9 mouse cellular contexts compared by ENCODE assay signal in genomic region chr4:128706626-128707025, GRCm38 (mm10). TPM values are rescaled to one million over a fixed set of nuclear protein-coding genes. Genes with fewer than 3 reads are reported as not detected.
DNase-seq lines count a peak whose midpoint lies in the region; ATAC-seq and TF ChIP-seq lines count a peak whose summit lies in the region.
"Had no signal": no experiment of that assay in that cellular context is flagged by ENCODE, and none has a peak within 500 bp of the region (broad histone marks: within the 10 kb centered on the region; RNA-seq: fewer than 3 reads in every experiment).

No protein-coding gene starts in this region.

- no peak overlapping the region for H3K4me2 ChIP-seq in hindbrain, embryonic 15.5 days
- H3K4me2 ChIP-seq in hindbrain, embryonic 12.5 days (replicated peaks): no peak overlapping the region
- H3K4me2 ChIP-seq in heart, embryonic 15.5 days: 0 out of 2 replicates have a peak overlapping the region, but pooled peaks have one; percentile 3
- no peak overlapping the region for H3K4me2 ChIP-seq in lung, embryonic 14.5 days

- DNase-seq in ZHBTc4 (ENCODE audit: low read depth, low spot score): peak; percentile 72
- DNase-seq in lung, embryonic 14.5 days: peak; percentile 93
- no peak for DNase-seq in urinary bladder, postnatal 36 days (ENCODE audit: low spot score in 2 of 2)
- DNase-seq in gastrocnemius, adult 8-10 months (ENCODE audit: low spot score in 2 of 2): no peak

- ATAC-seq in hindbrain, embryonic 15.5 days (ENCODE audit: low FRiP score, low read depth): 0 out of 2 replicates have a peak, but pooled peaks have one; percentile 19
- ATAC-seq in hindbrain, embryonic 12.5 days (ENCODE audit: low FRiP score): no peak
- ATAC-seq in heart, embryonic 15.5 days (replicated peaks; ENCODE audit: insufficient number of reproducible peaks, insufficient read depth, low FRiP score, low read depth): peak; percentile 55
- ATAC-seq in lung, embryonic 14.5 days (ENCODE audit: insufficient read depth): peak; percentile 80
- no peak for ATAC-seq in frontal cortex, adult (ENCODE audit: low TSS enrichment)
- ATAC-seq: Patski had no signal

- H3K4me1 ChIP-seq in hindbrain, embryonic 15.5 days (replicated peaks): peaks cover 9% of the 10 kb centered on the region
- H3K4me1 ChIP-seq in hindbrain, embryonic 12.5 days: peaks cover 18% of the 10 kb centered on the region
- H3K4me1 ChIP-seq in heart, embryonic 15.5 days (replicated peaks): peaks cover 19% of the 10 kb centered on the region
- H3K4me1 ChIP-seq in lung, embryonic 14.5 days (ENCODE audit: insufficient read depth): peaks cover 5% of the 10 kb centered on the region

- peak; percentile 89 for TF ChIP-seq CTCF in lung, embryonic 14.5 days (IDR thresholded peaks at IDR 0.05; ENCODE audit: low read depth)

- H3K4me3 ChIP-seq in hindbrain, embryonic 15.5 days: no peak overlapping the region
- H3K4me3 ChIP-seq in hindbrain, embryonic 12.5 days: no peak overlapping the region
- no peak overlapping the region for H3K4me3 ChIP-seq in heart, embryonic 15.5 days
- H3K4me3 ChIP-seq in lung, embryonic 14.5 days (ENCODE audit: low read depth, low read length): no peak overlapping the region

- H3K27ac ChIP-seq in hindbrain, embryonic 15.5 days (replicated peaks): no peak overlapping the region
- no peak overlapping the region for H3K27ac ChIP-seq in hindbrain, embryonic 12.5 days
- no peak overlapping the region for H3K27ac ChIP-seq in heart, embryonic 15.5 days
- H3K27ac ChIP-seq in lung, embryonic 14.5 days (ENCODE audit: low read depth): peak overlapping the region; percentile 63; the same call in 1 of the 2 replicates

- WGBS in hindbrain, embryonic 15.5 days: 24% methylated on average over 9 of the region's 9 CpGs
- WGBS in hindbrain, embryonic 12.5 days: 19% methylated on average over 9 of the region's 9 CpGs
- 5% methylated on average over 9 of the region's 9 CpGs for WGBS in heart, embryonic 15.5 days
- WGBS in lung, embryonic 14.5 days: 2% methylated on average over 9 of the region's 9 CpGs

- no peaks in the 10 kb centered on the region for H3K9me3 ChIP-seq in hindbrain, embryonic 15.5 days
- H3K9me3 ChIP-seq in hindbrain, embryonic 12.5 days (replicated peaks): no peaks in the 10 kb centered on the region
- no peaks in the 10 kb centered on the region for H3K9me3 ChIP-seq in heart, embryonic 15.5 days (replicated peaks)
- H3K9me3 ChIP-seq in lung, embryonic 14.5 days (ENCODE audit: low read depth, low read length): no peaks in the 10 kb centered on the region

- H3K27me3 ChIP-seq in hindbrain, embryonic 15.5 days: no peaks in the 10 kb centered on the region
- peaks cover 5% of the 10 kb centered on the region for H3K27me3 ChIP-seq in hindbrain, embryonic 12.5 days
- peaks cover 61% of the 10 kb centered on the region for H3K27me3 ChIP-seq in heart, embryonic 15.5 days
- H3K27me3 ChIP-seq in lung, embryonic 14.5 days (ENCODE audit: insufficient read depth, low read length): no peaks in the 10 kb centered on the region
- H3K27me3 ChIP-seq: Patski had no signal

- H3K9ac ChIP-seq in hindbrain, embryonic 15.5 days: no peak overlapping the region
- H3K9ac ChIP-seq in hindbrain, embryonic 12.5 days: no peak overlapping the region
- no peak overlapping the region for H3K9ac ChIP-seq in heart, embryonic 15.5 days
- no peak overlapping the region; the same call in 1 of the 2 replicates for H3K9ac ChIP-seq in lung, embryonic 14.5 days

- 0 out of 2 replicates have a peak, but pooled peaks cover 5% of the 10 kb centered on the region for H3K36me3 ChIP-seq in hindbrain, embryonic 15.5 days
- H3K36me3 ChIP-seq in hindbrain, embryonic 12.5 days: peaks cover 2% of the 10 kb centered on the region; the same call in 1 of the 2 replicates
- no peaks in the 10 kb centered on the region for H3K36me3 ChIP-seq in heart, embryonic 15.5 days
- H3K36me3 ChIP-seq in lung, embryonic 14.5 days (ENCODE audit: insufficient read depth): peaks cover 2% of the 10 kb centered on the region; the same call in 1 of the 2 replicates

RNA-seq across cellular contexts. Expression of gene A3galt2, which starts 48.5 kb away (rescaled TPM):
- polyA plus RNA-seq in hindbrain, embryonic 15.5 days (2015; fragmentation: Nextera tagmentation; extraction: Ambion mirVana): 0.18 and 0.24 TPM in 2 replicates
- 0.50 and 0.79 TPM in 2 replicates for polyA plus RNA-seq in hindbrain, embryonic 12.5 days (2016; fragmentation: Nextera tagmentation; extraction: Ambion mirVana)
- 0.04 TPM in 1 of 2 replicates, not detected in the other for polyA plus RNA-seq in heart, embryonic 15.5 days (2015; fragmentation: Nextera tagmentation; extraction: Ambion mirVana)
- 0.17 and 0.30 TPM in 2 replicates for polyA plus RNA-seq in lung, embryonic 14.5 days (2014; fragmentation: Nextera tagmentation; extraction: Ambion mirVana)
- not detected for total RNA-seq in gastrocnemius, adult 8-10 months (2022)

RNA-seq across cellular contexts. Expression of gene Phc2, which starts 52.1 kb away (rescaled TPM):
- 67.0 and 71.5 TPM in 2 replicates for polyA plus RNA-seq in hindbrain, embryonic 15.5 days (2015; fragmentation: Nextera tagmentation; extraction: Ambion mirVana)
- 126 and 138 TPM in 2 replicates for polyA plus RNA-seq in hindbrain, embryonic 12.5 days (2016; fragmentation: Nextera tagmentation; extraction: Ambion mirVana)
- polyA plus RNA-seq in heart, embryonic 15.5 days (2015; fragmentation: Nextera tagmentation; extraction: Ambion mirVana): 28.5 and 40.2 TPM in 2 replicates
- 99.0 and 107 TPM in 2 replicates for polyA plus RNA-seq in lung, embryonic 14.5 days (2014; fragmentation: Nextera tagmentation; extraction: Ambion mirVana)
- total RNA-seq in gastrocnemius, adult 8-10 months (2022): 10 to 100 TPM; 12.3 to 18.1 (median 14.6) TPM

Comparison
In these comparisons a context has a peak if more than half of its experiments do, and no peak if none do; other contexts are left out.
1. ATAC-seq: peak in hindbrain, embryonic 15.5 days (single experiment), heart, embryonic 15.5 days (single experiment) and lung, embryonic 14.5 days (single experiment); none in hindbrain, embryonic 12.5 days (single experiment) and frontal cortex, adult (single experiment).
2. DNase-seq: peak in ZHBTc4 (single experiment) and lung, embryonic 14.5 days (single experiment); none in urinary bladder, postnatal 36 days (0 of 2) and gastrocnemius, adult 8-10 months (0 of 2).